Mouse (Mus musculus) heart, postnatal 0 days (tissue): ENCODE results near the gene Senp1. TPM values are rescaled to one million over a fixed set of nuclear protein-coding genes. Genes with fewer than 3 reads are reported as not detected.

Source experiments
- ATAC-seq: fragments of 200-750 bp; cut with Nextera tagmentation; 2 replicates; pipeline ENCODE4 v1.8.0; 2017; ENCODE audit warnings: low read depth, moderate number of reproducible peaks, moderate library complexity; ENCODE audit not compliant: insufficient read depth
- DNase-seq: peaks from one replicate; pipeline ENCODE4 v3.0.0-alpha.2; 2016; ENCODE audit warnings: low spot score
- H3K27ac ChIP-seq: fragments of 300-500 bp; sonication (generic); 2 replicates; pipeline ENCODE4 v1.5.1; 2014; ENCODE audit warnings: low read depth, mild to moderate bottlenecking
- H3K27me3 ChIP-seq: fragments of 300-500 bp; sonication (generic); 2 replicates; pipeline ENCODE4 v1.6.1; 2014; ENCODE audit warnings: low read length, mixed read lengths; ENCODE audit not compliant: control insufficient read depth, insufficient read depth
- H3K36me3 ChIP-seq: fragments of 300-500 bp; sonication (generic); replicated peaks from 2 replicates; pipeline ENCODE4 v1.6.1; 2014; ENCODE audit warnings: low read length, mixed read lengths; ENCODE audit not compliant: control insufficient read depth, insufficient read depth
- H3K4me1 ChIP-seq: fragments of 300-500 bp; sonication (generic); 2 replicates; pipeline ENCODE4 v1.6.1; 2014; ENCODE audit warnings: antibody characterized with exemption; ENCODE audit not compliant: control insufficient read depth, insufficient read depth
- H3K4me2 ChIP-seq: fragments of 300-500 bp; sonication (generic); 2 replicates; pipeline ENCODE4 v1.6.1; 2014; ENCODE audit warnings: low read depth, mild to moderate bottlenecking, low read length, moderate library complexity
- H3K4me3 ChIP-seq: fragments of 300-500 bp; sonication (generic); 2 replicates; pipeline ENCODE4 v1.5.1; 2014; ENCODE audit warnings: low read depth, low read length
- H3K9ac ChIP-seq: fragments of 300-500 bp; sonication (generic); replicated peaks from 2 replicates; pipeline ENCODE4 v1.6.1; 2014; ENCODE audit warnings: low read depth, low read length, mixed read lengths
- H3K9me3 ChIP-seq: fragments of 300-500 bp; sonication (generic); replicated peaks from 2 replicates; pipeline ENCODE4 v1.6.1; 2016; ENCODE audit warnings: low read length; ENCODE audit not compliant: control insufficient read depth
- CTCF ChIP-seq: IDR thresholded peaks from 2 replicates; pipeline ENCODE4 v1.5.1; 2016; ENCODE audit warnings: antibody characterized with exemption, control low read depth, low read depth
- EP300 ChIP-seq: IDR thresholded peaks from 2 replicates; pipeline ENCODE4 v1.6.1; 2016; ENCODE audit warnings: antibody characterized with exemption, low read depth
- WGBS: fragments of 180-500 bp; shearing (Covaris S2); extraction: QIAGEN DNeasy Blood & Tissue Kit; methylation state at CpG from one replicate; pipeline ENCODE4 v1.1.7; 2014; 5-methylcytosine and 5-hydroxymethylcytosine counted together
- polyA plus RNA-seq: library from polyadenylated mRNA; unstranded; fragments of >200 nt; fragmentation: Nextera tagmentation; extraction: Ambion mirVana; gene quantifications from 2 replicates; pipeline ENCODE4 v1.2.1, GENCODE M21; 2015
- total RNA-seq: library from RNA; depleted of rRNA; stranded (reverse); fragments of >200 nt; gene quantifications from 2 replicates; pipeline ENCODE4 v1.2.3, GENCODE M21; 2014; ENCODE audit warnings: low replicate concordance; rRNA removed

Gene Senp1
- total and polyA plus RNA-seq, 2 experiments from 2014 or later = 10.1 to 16.7 TPM

DNA sequence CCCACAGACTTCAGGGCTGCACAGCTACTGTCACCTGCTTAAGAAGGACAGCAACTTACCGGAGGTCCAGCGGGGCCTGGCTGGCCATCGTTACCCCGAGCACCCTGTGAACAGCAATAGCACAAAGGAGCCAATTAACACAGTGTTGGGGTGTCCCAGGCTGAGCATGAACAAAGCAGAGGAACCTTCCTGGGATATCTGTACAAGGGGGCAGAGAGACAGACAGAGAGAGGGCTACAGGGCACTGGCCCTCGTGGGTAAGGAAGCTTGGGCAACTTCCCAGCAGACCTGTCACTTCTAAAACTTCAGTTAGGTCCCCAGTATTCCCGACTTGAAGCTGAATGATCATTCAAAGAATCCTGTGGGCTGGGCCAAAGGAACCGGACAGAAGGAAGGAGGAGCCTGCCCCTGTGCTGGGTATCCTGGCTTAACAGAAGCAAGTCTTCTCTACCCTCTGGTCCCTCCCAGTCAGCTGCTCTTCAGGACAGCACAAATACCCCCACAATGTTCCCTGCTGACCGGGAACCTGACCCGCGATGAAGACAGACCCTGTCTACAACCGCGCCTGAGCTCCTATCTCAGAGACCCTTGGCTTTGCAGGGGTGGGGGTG, 102.2 kb downstream of the Senp1 start:
- WGBS = 57% methylated on average over 12 of the region's 12 CpGs
- ATAC-seq = no peak
- H3K4me3 ChIP-seq = no peak overlapping the region
- H3K27ac ChIP-seq = no peak overlapping the region
- no peaks in the 10 kb centered on the region for H3K4me1 ChIP-seq
- H3K36me3 ChIP-seq = no peaks in the 10 kb centered on the region
- H3K27me3 ChIP-seq = no peaks in the 10 kb centered on the region
- H3K4me2 ChIP-seq = no peak overlapping the region
- H3K9me3 ChIP-seq = no peaks in the 10 kb centered on the region
- TF ChIP-seq EP300 (no peak), CTCF (no peak)
- DNase-seq = no peak
- H3K9ac ChIP-seq = no peak overlapping the region

DNA sequence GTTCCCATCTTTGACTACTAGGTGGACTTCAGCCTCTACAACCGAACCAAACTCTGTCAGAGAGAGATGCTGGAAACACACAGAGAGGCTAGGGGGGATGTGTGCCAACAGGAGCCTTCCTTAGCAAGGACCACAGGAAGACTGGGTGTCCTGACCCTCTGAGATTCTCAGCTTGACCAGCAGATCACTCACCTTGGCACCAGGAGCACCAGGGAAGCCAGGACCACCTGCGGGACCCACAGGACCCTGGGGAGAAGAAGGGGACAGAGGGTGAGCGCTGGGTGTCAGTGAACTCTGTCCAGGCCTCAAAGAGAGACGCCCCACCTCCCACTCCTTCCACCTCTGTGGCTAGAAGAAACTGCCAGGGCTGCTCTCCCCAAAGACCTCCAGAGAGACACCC, 102.8 kb downstream of the Senp1 start:
- H3K9ac ChIP-seq = no peak overlapping the region
- no peaks in the 10 kb centered on the region for H3K27me3 ChIP-seq
- H3K4me3 ChIP-seq = no peak overlapping the region
- H3K9me3 ChIP-seq = no peaks in the 10 kb centered on the region
- H3K36me3 ChIP-seq = no peaks in the 10 kb centered on the region
- WGBS = 49% methylated on average over 4 of the region's 4 CpGs
- no peak overlapping the region for H3K27ac ChIP-seq
- TF ChIP-seq CTCF (no peak), EP300 (no peak)
- H3K4me1 ChIP-seq = no peaks in the 10 kb centered on the region
- H3K4me2 ChIP-seq = no peak overlapping the region
- ATAC-seq = no peak
- no peak for DNase-seq

DNA sequence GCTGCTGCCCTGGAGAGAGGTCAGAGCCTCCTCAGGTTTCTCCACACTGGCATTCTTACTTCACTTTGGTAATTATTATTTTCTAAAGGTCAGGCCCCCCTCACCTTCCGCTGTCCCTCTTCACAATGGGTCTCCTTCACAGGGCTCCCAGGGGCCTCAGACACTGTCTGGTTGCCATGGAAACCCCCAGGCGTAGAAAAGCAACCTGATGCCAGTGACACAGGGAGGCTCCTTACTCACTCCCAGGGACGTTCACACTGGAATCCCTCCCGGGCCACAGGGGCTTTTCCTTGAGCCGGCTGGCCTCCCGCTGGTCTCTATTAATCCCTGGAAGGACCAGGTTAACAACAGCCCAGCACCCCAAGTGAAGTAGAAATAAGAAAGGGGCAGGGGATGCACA, 103.4 kb downstream of the Senp1 start:
- no peak for TF ChIP-seq EP300
- no peak for TF ChIP-seq CTCF
- ATAC-seq (no peak), DNase-seq (no peak)
- Histone ChIP-seq H3K27me3 (no peaks in the 10 kb centered on the region), H3K9ac (no peak overlapping the region), H3K4me1 (no peaks in the 10 kb centered on the region), H3K4me2 (no peak overlapping the region), H3K36me3 (no peaks in the 10 kb centered on the region), H3K27ac (no peak overlapping the region), H3K9me3 (no peaks in the 10 kb centered on the region), H3K4me3 (no peak overlapping the region)
- 28% methylated on average over 6 of the region's 6 CpGs for WGBS

GRCm38 (mm10) chr15:97989544-97989943, 104.0 kb downstream of the Senp1 start:
- Histone ChIP-seq H3K4me3 (no peak overlapping the region), H3K36me3 (no peaks in the 10 kb centered on the region), H3K27ac (no peak overlapping the region), H3K4me1 (no peaks in the 10 kb centered on the region), H3K4me2 (no peak overlapping the region), H3K9ac (no peak overlapping the region), H3K27me3 (no peaks in the 10 kb centered on the region), H3K9me3 (no peaks in the 10 kb centered on the region)
- TF ChIP-seq CTCF (no peak), EP300 (no peak)
- ATAC-seq (no peak), DNase-seq (no peak)
- whole genome bisulfite sequencing = 74% methylated on average over 1 of the region's 1 CpGs

Other genes starting within 250 kb of the Senp1 start
- gene Hdac7, start 249.2 kb downstream of the Senp1 start, total RNA-seq = 34.4 and 36.9 TPM in 2 replicates
- gene Hdac7, start 249.2 kb downstream of the Senp1 start, polyA plus RNA-seq = 15.6 TPM in 2 replicates
- gene Vdr, start 183.1 kb downstream of the Senp1 start, total RNA-seq = 0.15 and 1.7 TPM in 2 replicates
- gene Vdr, start 183.1 kb downstream of the Senp1 start, polyA plus RNA-seq = 1.3 and 2.6 TPM in 2 replicates
- 20.3 and 94.1 TPM in 2 replicates for gene Tmem106c, start 129.5 kb downstream of the Senp1 start, total RNA-seq
- gene Tmem106c, start 129.5 kb downstream of the Senp1 start, polyA plus RNA-seq = 33.1 and 34.3 TPM in 2 replicates
- 0.38 and 0.66 TPM in 2 replicates for gene Col2a1, start 89.0 kb downstream of the Senp1 start, total RNA-seq
- 0.18 and 0.22 TPM in 2 replicates for gene Col2a1, start 89.0 kb downstream of the Senp1 start, polyA plus RNA-seq
- 216 and 219 TPM in 2 replicates for gene Pfkm, start 1.2 kb downstream of the Senp1 start, total RNA-seq
- 205 and 213 TPM in 2 replicates for gene Pfkm, start 1.2 kb downstream of the Senp1 start, polyA plus RNA-seq
- 99.6 and 158 TPM in 2 replicates for gene Asb8, start 71.9 kb upstream of the Senp1 start, total RNA-seq
- gene Asb8, start 71.9 kb upstream of the Senp1 start, polyA plus RNA-seq = 95.6 and 111 TPM in 2 replicates
- 0.92 and 1.9 TPM in 2 replicates for gene Ccdc184, start 73.4 kb upstream of the Senp1 start, total RNA-seq
- gene Ccdc184, start 73.4 kb upstream of the Senp1 start, polyA plus RNA-seq = 0.63 and 0.89 TPM in 2 replicates
- not detected in 2 replicates for gene Olfr288, start 101.8 kb upstream of the Senp1 start, total RNA-seq
- not detected in 2 replicates for gene Olfr288, start 101.8 kb upstream of the Senp1 start, polyA plus RNA-seq
- not detected in 2 replicates for gene Gm44579, start 127.2 kb upstream of the Senp1 start, total RNA-seq
- not detected in 2 replicates for gene Gm44579, start 127.2 kb upstream of the Senp1 start, polyA plus RNA-seq
- not detected in 2 replicates for gene Olfr287, start 127.3 kb upstream of the Senp1 start, total RNA-seq
- gene Olfr287, start 127.3 kb upstream of the Senp1 start, polyA plus RNA-seq = not detected in 2 replicates
- not detected in 2 replicates for gene Olfr286, start 140.7 kb upstream of the Senp1 start, total RNA-seq
- gene Olfr286, start 140.7 kb upstream of the Senp1 start, polyA plus RNA-seq = not detected in 2 replicates
- not detected in 2 replicates for gene H1fnt, start 163.5 kb upstream of the Senp1 start, total RNA-seq
- not detected in 2 replicates for gene H1fnt, start 163.5 kb upstream of the Senp1 start, polyA plus RNA-seq
- gene Zfp641, start 202.4 kb upstream of the Senp1 start, total RNA-seq = 2.3 and 3.6 TPM in 2 replicates
- 1.5 and 1.6 TPM in 2 replicates for gene Zfp641, start 202.4 kb upstream of the Senp1 start, polyA plus RNA-seq
- gene Olfr285, start 223.6 kb upstream of the Senp1 start, total RNA-seq = not detected in 2 replicates
- not detected in 2 replicates for gene Olfr285, start 223.6 kb upstream of the Senp1 start, polyA plus RNA-seq
- gene Olfr284, start 247.2 kb upstream of the Senp1 start, total RNA-seq = not detected in 2 replicates
- gene Olfr284, start 247.2 kb upstream of the Senp1 start, polyA plus RNA-seq = not detected in 2 replicates